ENCODE assay signal across 9 mouse cellular contexts in the genomic region with DNA sequence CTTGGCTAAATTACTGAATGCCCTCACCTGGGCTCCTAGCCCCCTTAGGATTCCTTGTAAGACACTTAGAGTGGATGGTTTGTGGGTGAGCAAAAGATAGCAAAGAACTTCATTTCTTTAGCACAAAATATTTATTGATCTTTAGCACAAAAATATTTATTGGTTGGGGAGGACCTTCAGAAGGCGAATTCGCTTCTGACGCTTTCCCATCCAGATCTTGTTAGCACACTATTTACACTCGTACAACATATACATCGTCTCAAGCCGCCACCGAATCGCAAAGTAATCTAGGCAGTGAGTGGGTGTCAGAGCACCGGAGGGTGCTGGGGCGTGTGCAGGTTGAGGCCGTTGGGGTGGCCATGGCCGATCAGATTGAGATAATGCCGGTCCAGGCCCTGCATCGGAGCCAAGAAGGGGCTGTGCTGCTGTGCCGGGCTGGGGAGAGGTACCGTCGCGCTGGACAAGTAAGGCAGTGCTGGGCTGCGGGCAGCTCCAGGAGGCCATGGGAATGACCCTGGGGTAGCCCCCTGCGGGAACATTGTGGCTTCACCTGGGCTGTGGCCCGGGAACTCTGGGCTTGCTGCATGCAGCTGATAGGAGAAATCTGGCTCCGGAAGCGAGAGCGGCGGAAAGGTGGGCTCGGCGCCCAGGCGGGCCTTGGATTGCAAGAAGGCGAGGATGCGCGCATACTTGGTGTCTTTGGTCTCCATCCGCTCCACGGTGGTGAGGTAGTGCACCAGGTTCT. TPM values are rescaled to one million over a fixed set of nuclear protein-coding genes. Genes with fewer than 3 reads are reported as not detected.
DNase-seq lines count a peak whose midpoint lies in the region; ATAC-seq and TF ChIP-seq lines count a peak whose summit lies in the region.
"Had no signal": no experiment of that assay in that cellular context is flagged by ENCODE, and none has a peak within 500 bp of the region (broad histone marks: within the 10 kb centered on the region; RNA-seq: fewer than 3 reads in every experiment).

No protein-coding gene starts in this region.

- no peaks in the 10 kb centered on the region for H3K36me3 ChIP-seq in kidney, embryonic 15.5 days
- no peaks in the 10 kb centered on the region for H3K36me3 ChIP-seq in forebrain, embryonic 10.5 days (replicated peaks)
- no peaks in the 10 kb centered on the region for H3K36me3 ChIP-seq in hindbrain, postnatal 0 days (ENCODE audit: insufficient read depth, low read length)
- no peaks in the 10 kb centered on the region for H3K36me3 ChIP-seq in neural tube, embryonic 13.5 days

- ATAC-seq in kidney, embryonic 15.5 days (replicated peaks; ENCODE audit: low FRiP score), result no peak
- no peak for ATAC-seq in hindbrain, postnatal 0 days
- 0 out of 2 replicates have a peak, but pooled peaks have one; percentile 8 for ATAC-seq in neural tube, embryonic 13.5 days (ENCODE audit: low read depth)
- ATAC-seq in megakaryocyte progenitor cell, adult 5-6 weeks (replicated peaks; ENCODE audit: poor library complexity), result no peak

- H3K4me3 ChIP-seq in kidney, embryonic 15.5 days (replicated peaks), result peak overlapping the region; percentile 5; the same call in 1 of the 2 replicates
- peak overlapping the region; percentile 46 for H3K4me3 ChIP-seq in forebrain, embryonic 10.5 days
- H3K4me3 ChIP-seq in hindbrain, postnatal 0 days (ENCODE audit: low read length), result peak overlapping the region; percentile 13; the same call in 1 of the 2 replicates
- H3K4me3 ChIP-seq in neural tube, embryonic 13.5 days, result peak overlapping the region; percentile 15; the same call in 1 of the 2 replicates

- no peak for TF ChIP-seq CTCF in hindbrain, postnatal 0 days (IDR thresholded peaks at IDR 0.05; ENCODE audit: low read depth)

- H3K9ac ChIP-seq in kidney, embryonic 15.5 days, result no peak overlapping the region
- no peak overlapping the region for H3K9ac ChIP-seq in hindbrain, postnatal 0 days (replicated peaks; ENCODE audit: low read length)
- 0 out of 2 replicates have a peak overlapping the region, but pooled peaks have one; percentile 12 for H3K9ac ChIP-seq in neural tube, embryonic 13.5 days

- DNase-seq in kidney, adult 18-20 months, result no peak
- peak; percentile 42 for DNase-seq in forebrain, embryonic 10.5 days (ENCODE audit: extremely low spot score, low spot score)
- peak; percentile 18 for DNase-seq in hindbrain, postnatal 0 days (ENCODE audit: low spot score)
- DNase-seq in adrenal gland, postnatal 36 days, result no peak
- DNase-seq in adrenal gland, postnatal 14 days, result no peak
- DNase-seq: cerebellum, adult 9-11 months had no signal

- H3K4me1 ChIP-seq in kidney, embryonic 15.5 days, result peaks cover 25% of the 10 kb centered on the region
- peaks cover 93% of the 10 kb centered on the region for H3K4me1 ChIP-seq in forebrain, embryonic 10.5 days
- no peaks in the 10 kb centered on the region for H3K4me1 ChIP-seq in hindbrain, postnatal 0 days (ENCODE audit: insufficient read depth, low read length)
- peaks cover 32% of the 10 kb centered on the region for H3K4me1 ChIP-seq in neural tube, embryonic 13.5 days (replicated peaks)

- H3K27ac ChIP-seq in kidney, embryonic 15.5 days, result no peak overlapping the region
- peak overlapping the region; percentile 22; the same call in 1 of the 2 replicates for H3K27ac ChIP-seq in forebrain, embryonic 10.5 days
- H3K27ac ChIP-seq in hindbrain, postnatal 0 days, result no peak overlapping the region
- no peak overlapping the region for H3K27ac ChIP-seq in neural tube, embryonic 13.5 days (replicated peaks)

- H3K9me3 ChIP-seq in kidney, embryonic 15.5 days (replicated peaks), result no peaks in the 10 kb centered on the region
- H3K9me3 ChIP-seq in forebrain, embryonic 10.5 days, result no peaks in the 10 kb centered on the region; the same call in 1 of the 2 replicates
- H3K9me3 ChIP-seq in hindbrain, postnatal 0 days (ENCODE audit: low read length), result no peaks in the 10 kb centered on the region
- H3K9me3 ChIP-seq in neural tube, embryonic 13.5 days, result no peaks in the 10 kb centered on the region

- peaks cover 97% of the 10 kb centered on the region for H3K27me3 ChIP-seq in kidney, embryonic 15.5 days
- peaks cover 100% of the 10 kb centered on the region for H3K27me3 ChIP-seq in forebrain, embryonic 10.5 days (ENCODE audit: poor library complexity, severe bottlenecking)
- peaks cover 77% of the 10 kb centered on the region for H3K27me3 ChIP-seq in hindbrain, postnatal 0 days (ENCODE audit: insufficient read depth, low read length)
- H3K27me3 ChIP-seq in neural tube, embryonic 13.5 days, result peaks cover 94% of the 10 kb centered on the region

- WGBS in kidney, embryonic 15.5 days, result 2% methylated on average over 33 of the region's 33 CpGs
- 3% methylated on average over 33 of the region's 33 CpGs for WGBS in forebrain, embryonic 10.5 days
- WGBS in hindbrain, postnatal 0 days, result 4% methylated on average over 33 of the region's 33 CpGs
- WGBS in neural tube, embryonic 13.5 days, result 2% methylated on average over 33 of the region's 33 CpGs

- H3K4me2 ChIP-seq in kidney, embryonic 15.5 days, result peak overlapping the region; percentile 29
- H3K4me2 ChIP-seq in hindbrain, postnatal 0 days (ENCODE audit: low read depth, low read length), result peak overlapping the region; percentile 45
- peak overlapping the region; percentile 43 for H3K4me2 ChIP-seq in neural tube, embryonic 13.5 days

RNA-seq across cellular contexts. Expression of a gene that starts 2.4 kb away (rescaled TPM):
- not detected in 2 replicates for polyA plus RNA-seq in kidney, embryonic 15.5 days (2015; fragmentation: Nextera tagmentation; extraction: Ambion mirVana)
- polyA plus RNA-seq in forebrain, embryonic 10.5 days (2016; fragmentation: Nextera tagmentation; extraction: Ambion mirVana), result 1.8 and 2.7 TPM in 2 replicates
- total RNA-seq in hindbrain, postnatal 0 days (2014; rRNA removed), result 0.52 TPM in 1 of 2 replicates, not detected in the other
- polyA plus RNA-seq in hindbrain, postnatal 0 days (2015; fragmentation: Nextera tagmentation; extraction: Ambion mirVana), result 0.11 and 0.15 TPM in 2 replicates
- polyA plus RNA-seq in neural tube, embryonic 13.5 days (2015; fragmentation: Nextera tagmentation; extraction: Ambion mirVana), result 0.36 and 0.58 TPM in 2 replicates
- not detected in 2 replicates for total RNA-seq in megakaryocyte progenitor cell, adult 5-6 weeks (2015)
- total RNA-seq in megakaryocyte progenitor cell, adult 5-6 weeks (2017), result not detected in 2 replicates
- not detected for total RNA-seq in adrenal gland, postnatal 36 days (2021)
- total RNA-seq in adrenal gland, postnatal 14 days (2021), result not detected in 2 replicates

Comparison
In these comparisons a context has a peak if more than half of its experiments do, and no peak if none do; other contexts are left out.
1. DNase-seq: peak in forebrain, embryonic 10.5 days (single experiment) and hindbrain, postnatal 0 days (single experiment); none in kidney, adult 18-20 months (single experiment), adrenal gland, postnatal 36 days (0 of 2) and adrenal gland, postnatal 14 days (single experiment).
2. Peak in every context shown above with its lines, with median percentiles within 50 percentile points of each other: H3K4me2 ChIP-seq and H3K4me3 ChIP-seq.